Mouse (Mus musculus): ENCODE data around the gene Ift27. TPM values are rescaled to one million over a fixed set of nuclear protein-coding genes. Genes with fewer than 3 reads are reported as not detected.

Gene Ift27
- polyA plus RNA-seq, 1 experiment = 38.7 TPM

- no peaks in the 10 kb centered on the region for H3K36me3 ChIP-seq (ENCODE audit: control insufficient read depth, insufficient read depth)
- peaks cover 56% of the 10 kb centered on the region for H3K27me3 ChIP-seq (ENCODE audit: control insufficient read depth, insufficient read depth, insufficient read length)
- no peak overlapping the region for H3K4me3 ChIP-seq
- no peaks in the 10 kb centered on the region for H3K79me2 ChIP-seq (ENCODE audit: control insufficient read depth, insufficient read depth)
- TF ChIP-seq MAX (IDR thresholded peaks at IDR 0.05; ENCODE audit: low read depth) = no peak
- no peak for TF ChIP-seq USF1 (IDR thresholded peaks at IDR 0.05; ENCODE audit: low read depth)
- no peak for TF ChIP-seq POLR2AphosphoS2 (IDR thresholded peaks at IDR 0.05; ENCODE audit: insufficient read length, low read depth)
- TF ChIP-seq SRF (IDR thresholded peaks at IDR 0.05; ENCODE audit: control insufficient read depth, insufficient read length, low read depth) = no peak
- TF ChIP-seq MYOG (IDR thresholded peaks at IDR 0.05; ENCODE audit: control insufficient read depth in 1 of 3, insufficient read depth in 1 of 3, insufficient read length in 2 of 3, low read depth in 2 of 3) = peak in 2 of 3 experiments; percentile 30 to 81
- no peak for TF ChIP-seq POLR2A (IDR thresholded peaks at IDR 0.05; ENCODE audit: insufficient read length, low read depth)
- peak; percentile 62 for TF ChIP-seq TCF3 (IDR thresholded peaks at IDR 0.05; ENCODE audit: insufficient read length, low read depth)
- TF ChIP-seq TCF12 (IDR thresholded peaks at IDR 0.05; ENCODE audit: insufficient read depth, poor library complexity, severe bottlenecking) = no peak
- no peak for TF ChIP-seq CEBPB (IDR thresholded peaks at IDR 0.05; ENCODE audit: insufficient read depth, poor library complexity, severe bottlenecking)
- TF ChIP-seq REST (IDR thresholded peaks at IDR 0.05; ENCODE audit: insufficient read depth, insufficient read length) = no peak
- TF ChIP-seq MYOD1 (IDR thresholded peaks at IDR 0.05; ENCODE audit: control insufficient read depth in 1 of 3, insufficient read length in 2 of 3, low read depth in 2 of 3) = peak in 2 of 3 experiments; percentile 63 to 70
- TF ChIP-seq E2F4 (IDR thresholded peaks at IDR 0.05; ENCODE audit: insufficient read depth) = no peak
- H3ac ChIP-seq (ENCODE audit: control insufficient read depth, insufficient read length) = no peak overlapping the region
- peak overlapping the region; percentile 12 for H3K4me2 ChIP-seq (ENCODE audit: low read depth)
Observed at GRCm38 (mm10) chr15:78181701-78182405, 7.9 kb upstream of the Ift27 start.

GRCm38 (mm10) chr15:78179775-78180174 is 5.9 kb upstream of the Ift27 start:
- peaks cover 51% of the 10 kb centered on the region for H3K27me3 ChIP-seq (ENCODE audit: control insufficient read depth, insufficient read depth, insufficient read length)
- H3K4me3 ChIP-seq = no peak overlapping the region

GRCm38 (mm10) chr15:78178397-78178796 is 4.5 kb upstream of the Ift27 start:
- Histone ChIP-seq H3K36me3 (ENCODE audit: control insufficient read depth, insufficient read depth) (no peaks in the 10 kb centered on the region), H3K79me2 (ENCODE audit: control insufficient read depth, insufficient read depth) (no peaks in the 10 kb centered on the region), H3ac (ENCODE audit: control insufficient read depth, insufficient read length) (no peak overlapping the region), H3K4me2 (ENCODE audit: low read depth) (no peak overlapping the region), H3K27me3 (ENCODE audit: control insufficient read depth, insufficient read depth, insufficient read length) (peaks cover 39% of the 10 kb centered on the region), H3K4me3 (no peak overlapping the region)
- TF ChIP-seq MAX (IDR thresholded peaks at IDR 0.05; ENCODE audit: low read depth) = no peak
- peak in 2 of 3 experiments; percentile 7 to 80 for TF ChIP-seq MYOG (IDR thresholded peaks at IDR 0.05; ENCODE audit: control insufficient read depth in 1 of 3, insufficient read depth in 1 of 3, insufficient read length in 2 of 3, low read depth in 2 of 3)
- no peak for TF ChIP-seq SRF (IDR thresholded peaks at IDR 0.05; ENCODE audit: control insufficient read depth, insufficient read length, low read depth)
- peak in 2 of 3 experiments; percentile 58 to 70 for TF ChIP-seq MYOD1 (IDR thresholded peaks at IDR 0.05; ENCODE audit: control insufficient read depth in 1 of 3, insufficient read length in 2 of 3, low read depth in 2 of 3)
- TF ChIP-seq CEBPB (IDR thresholded peaks at IDR 0.05; ENCODE audit: insufficient read depth, poor library complexity, severe bottlenecking) = no peak
- no peak for TF ChIP-seq TCF3 (IDR thresholded peaks at IDR 0.05; ENCODE audit: insufficient read length, low read depth)
- TF ChIP-seq POLR2A (IDR thresholded peaks at IDR 0.05; ENCODE audit: insufficient read length, low read depth) = no peak
- TF ChIP-seq USF1 (IDR thresholded peaks at IDR 0.05; ENCODE audit: low read depth) = no peak

More at GRCm38 (mm10) chr15:78179775-78180174, 5.9 kb upstream of the Ift27 start:
- Histone ChIP-seq H3K4me2 (ENCODE audit: low read depth) (no peak overlapping the region), H3ac (ENCODE audit: control insufficient read depth, insufficient read length) (no peak overlapping the region), H3K36me3 (ENCODE audit: control insufficient read depth, insufficient read depth) (no peaks in the 10 kb centered on the region), H3K79me2 (ENCODE audit: control insufficient read depth, insufficient read depth) (no peaks in the 10 kb centered on the region)
- TF ChIP-seq REST (IDR thresholded peaks at IDR 0.05; ENCODE audit: insufficient read depth, insufficient read length) (no peak), MYOG (IDR thresholded peaks at IDR 0.05; ENCODE audit: control insufficient read depth in 1 of 3, insufficient read depth in 1 of 3, insufficient read length in 2 of 3, low read depth in 2 of 3) (no peak), POLR2A (IDR thresholded peaks at IDR 0.05; ENCODE audit: insufficient read length, low read depth) (no peak), TCF12 (IDR thresholded peaks at IDR 0.05; ENCODE audit: insufficient read depth, poor library complexity, severe bottlenecking) (no peak), E2F4 (IDR thresholded peaks at IDR 0.05; ENCODE audit: insufficient read depth) (no peak), MAX (IDR thresholded peaks at IDR 0.05; ENCODE audit: low read depth) (no peak), USF1 (IDR thresholded peaks at IDR 0.05; ENCODE audit: low read depth) (no peak), SRF (IDR thresholded peaks at IDR 0.05; ENCODE audit: control insufficient read depth, insufficient read length, low read depth) (no peak), TCF3 (IDR thresholded peaks at IDR 0.05; ENCODE audit: insufficient read length, low read depth) (no peak), POLR2AphosphoS2 (IDR thresholded peaks at IDR 0.05; ENCODE audit: insufficient read length, low read depth) (no peak), CEBPB (IDR thresholded peaks at IDR 0.05; ENCODE audit: insufficient read depth, poor library complexity, severe bottlenecking) (no peak)

GRCm38 (mm10) chr15:78177257-78177656 is 3.4 kb upstream of the Ift27 start:
- TF ChIP-seq MYOD1 (IDR thresholded peaks at IDR 0.05; ENCODE audit: control insufficient read depth in 1 of 3, insufficient read length in 2 of 3, low read depth in 2 of 3) = peak in 2 of 3 experiments; percentile 55 to 88
- TF ChIP-seq E2F4 (IDR thresholded peaks at IDR 0.05; ENCODE audit: insufficient read depth) = no peak
- peak in 2 of 3 experiments; percentile 52 to 67 for TF ChIP-seq MYOG (IDR thresholded peaks at IDR 0.05; ENCODE audit: control insufficient read depth in 1 of 3, insufficient read depth in 1 of 3, insufficient read length in 2 of 3, low read depth in 2 of 3)
- no peak overlapping the region for H3K4me2 ChIP-seq (ENCODE audit: low read depth)
- peaks cover 27% of the 10 kb centered on the region for H3K27me3 ChIP-seq (ENCODE audit: control insufficient read depth, insufficient read depth, insufficient read length)
- no peak overlapping the region for H3ac ChIP-seq (ENCODE audit: control insufficient read depth, insufficient read length)
- no peak overlapping the region for H3K4me3 ChIP-seq
- H3K36me3 ChIP-seq (ENCODE audit: control insufficient read depth, insufficient read depth) = no peaks in the 10 kb centered on the region
- H3K79me2 ChIP-seq (ENCODE audit: control insufficient read depth, insufficient read depth) = no peaks in the 10 kb centered on the region

DNA sequence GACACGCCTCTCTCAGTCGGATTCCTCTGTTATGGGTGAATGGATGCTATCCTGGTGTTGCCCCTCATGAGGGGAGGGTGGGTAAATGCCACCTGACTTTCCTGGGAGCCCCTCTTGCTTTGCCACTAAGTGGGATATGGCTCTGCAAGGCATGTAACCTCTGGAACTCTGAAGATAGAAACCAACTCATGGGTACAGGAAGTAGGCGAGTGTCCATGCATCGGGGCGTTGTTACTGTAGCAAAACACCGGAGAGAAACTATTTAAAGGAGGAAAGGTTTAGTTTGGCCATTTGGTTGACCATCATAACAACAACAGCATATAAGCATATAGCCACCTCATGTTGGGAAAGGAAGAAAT is 959 bp upstream of the Ift27 start:
- Histone ChIP-seq H3K27me3 (ENCODE audit: control insufficient read depth, insufficient read depth, insufficient read length) (peaks cover 9% of the 10 kb centered on the region), H3ac (ENCODE audit: control insufficient read depth, insufficient read length) (no peak overlapping the region), H3K36me3 (ENCODE audit: control insufficient read depth, insufficient read depth) (no peaks in the 10 kb centered on the region), H3K79me2 (ENCODE audit: control insufficient read depth, insufficient read depth) (no peaks in the 10 kb centered on the region), H3K4me3 (peak overlapping the region; percentile 31), H3K4me2 (ENCODE audit: low read depth) (peak overlapping the region; percentile 78)
- no peak for TF ChIP-seq USF1 (IDR thresholded peaks at IDR 0.05; ENCODE audit: low read depth)
- no peak for TF ChIP-seq TCF3 (IDR thresholded peaks at IDR 0.05; ENCODE audit: insufficient read length, low read depth)
- TF ChIP-seq E2F4 (IDR thresholded peaks at IDR 0.05; ENCODE audit: insufficient read depth) = no peak
- TF ChIP-seq CEBPB (IDR thresholded peaks at IDR 0.05; ENCODE audit: insufficient read depth, poor library complexity, severe bottlenecking) = no peak
- no peak for TF ChIP-seq MYOD1 (IDR thresholded peaks at IDR 0.05; ENCODE audit: control insufficient read depth in 1 of 3, insufficient read length in 2 of 3, low read depth in 2 of 3)
- no peak for TF ChIP-seq SRF (IDR thresholded peaks at IDR 0.05; ENCODE audit: control insufficient read depth, insufficient read length, low read depth)
- TF ChIP-seq POLR2AphosphoS2 (IDR thresholded peaks at IDR 0.05; ENCODE audit: insufficient read length, low read depth) = no peak
- no peak for TF ChIP-seq TCF12 (IDR thresholded peaks at IDR 0.05; ENCODE audit: insufficient read depth, poor library complexity, severe bottlenecking)
- no peak for TF ChIP-seq REST (IDR thresholded peaks at IDR 0.05; ENCODE audit: insufficient read depth, insufficient read length)
- no peak for TF ChIP-seq MAX (IDR thresholded peaks at IDR 0.05; ENCODE audit: low read depth)
- no peak for TF ChIP-seq POLR2A (IDR thresholded peaks at IDR 0.05; ENCODE audit: insufficient read length, low read depth)
- no peak for TF ChIP-seq MYOG (IDR thresholded peaks at IDR 0.05; ENCODE audit: control insufficient read depth in 1 of 3, insufficient read depth in 1 of 3, insufficient read length in 2 of 3, low read depth in 2 of 3)

All from myocyte (in vitro differentiated cells).